Mouse (Mus musculus) mouse embryonic stem cell (cell line): ENCODE data around the gene 2310034G01Rik.

Source experiments
- in situ Hi-C, 2 experiments: fragments of 300-500 bp; cut with MboI; formaldehyde crosslinking; loops; 1 replicate in 1 of 2; 3 replicates in 1 of 2; pipeline ENCODE4 v1.14.3; 2019 to 2020; ENCODE audit warnings: low sequenced_read_pairs in 2 of 2, low pct_unique_long_range_greater_than_20kb in 1 of 2, mixed read lengths in 1 of 2; ENCODE audit not compliant: unreplicated experiment in 1 of 2

The 2310034G01Rik gene

DNA sequence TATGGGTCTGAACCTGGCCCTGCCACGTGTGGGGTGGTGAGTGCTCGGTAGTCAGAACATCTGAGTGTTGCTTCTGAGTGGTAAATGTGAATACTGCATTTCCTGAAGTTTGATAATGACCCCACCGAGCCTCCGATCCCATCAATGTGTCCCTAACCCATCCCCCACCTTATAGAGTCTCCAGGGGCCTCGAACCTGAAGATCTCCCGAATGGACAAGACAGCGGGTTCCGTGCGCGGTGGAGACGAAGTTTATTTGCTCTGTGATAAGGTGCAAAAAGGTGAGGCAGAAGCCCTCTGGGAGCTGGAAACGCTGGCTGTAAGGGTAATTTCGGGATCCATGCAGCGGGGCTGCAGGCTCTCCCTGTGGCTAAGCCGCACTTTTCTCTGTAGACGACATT, 42.3 kb downstream of the 2310034G01Rik start:
- in situ Hi-C loops = loop anchor here in 1 of 2 experiments (10.0 kb wide), 1 partner anchor 173 kb away; the partner anchor contains the start of gene Elovl3

- in situ Hi-C loops = loop anchor here in 1 of 2 experiments (10.0 kb wide), 1 partner anchor 172 kb away; the partner anchor contains the start of gene Elovl3
These were observed 43.3 kb downstream of the 2310034G01Rik start for GRCm38 (mm10) chr19:46306751-46307289.

GRCm38 (mm10) chr19:46306268-46306610, 43.9 kb downstream of the 2310034G01Rik start:
- in situ Hi-C loops = loop anchor here in 1 of 2 experiments (10.0 kb wide), 1 partner anchor 171 kb away; the partner anchor contains the start of gene Elovl3

DNA sequence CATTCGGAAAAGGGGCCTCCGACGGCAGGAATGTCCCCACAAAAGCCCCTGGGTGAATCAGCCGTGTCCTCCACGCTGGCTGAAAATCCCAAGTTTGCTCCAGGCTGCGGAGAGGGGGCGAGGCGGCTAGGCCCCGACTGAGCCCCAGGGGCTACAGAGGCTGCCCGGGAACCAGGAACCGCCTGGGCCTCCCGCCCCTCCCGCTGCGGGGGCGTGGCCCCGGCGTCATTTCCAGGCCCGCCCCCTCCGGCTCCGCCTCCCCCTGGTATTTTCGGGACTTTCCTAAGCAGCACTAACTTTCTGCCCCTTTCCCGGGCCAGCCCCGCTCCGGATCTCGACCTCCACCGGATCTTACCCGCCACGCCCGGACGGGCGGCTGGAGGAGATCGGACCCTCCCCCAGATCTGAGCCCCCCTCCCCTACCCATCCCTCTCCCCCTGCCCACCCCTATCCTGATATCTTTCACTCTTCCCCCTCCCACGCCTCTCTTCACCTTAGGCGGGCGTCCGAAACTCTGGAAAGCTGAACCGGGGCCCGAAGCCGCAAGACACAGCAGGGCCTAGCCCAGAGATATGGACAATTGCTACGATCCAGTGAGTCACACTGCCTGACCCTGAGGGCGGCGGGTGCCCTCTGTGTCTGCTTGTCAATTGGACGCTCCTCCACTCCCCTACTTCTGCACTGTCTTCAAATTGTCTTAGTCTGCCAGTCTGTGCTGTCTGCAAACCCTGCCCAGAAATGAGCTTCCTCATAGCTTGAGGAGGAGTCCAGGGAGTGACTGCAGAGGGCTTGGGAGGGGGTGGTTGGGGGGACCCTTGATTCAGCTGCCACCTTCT, 44.5 kb downstream of the 2310034G01Rik start:
- in situ Hi-C loops = loop anchor here in 1 of 2 experiments (10.0 kb wide), 1 partner anchor 171 kb away; the partner anchor contains the start of gene Elovl3

- in situ Hi-C loops = loop anchor here in 1 of 2 experiments (10.0 kb wide), 1 partner anchor 170 kb away; the partner anchor contains the start of gene Elovl3
These were observed 45.2 kb downstream of the 2310034G01Rik start for GRCm38 (mm10) chr19:46304908-46305333.

GRCm38 (mm10) chr19:46304216-46304841, 45.8 kb downstream of the 2310034G01Rik start, which contains the start of gene Nfkb2:
Gene Nfkb2, plus strand, starts transcription at chr19:46304320.
- in situ Hi-C loops = loop anchor here in 1 of 2 experiments (10.0 kb wide), 1 partner anchor 170 kb away; the partner anchor contains the start of gene Elovl3

DNA sequence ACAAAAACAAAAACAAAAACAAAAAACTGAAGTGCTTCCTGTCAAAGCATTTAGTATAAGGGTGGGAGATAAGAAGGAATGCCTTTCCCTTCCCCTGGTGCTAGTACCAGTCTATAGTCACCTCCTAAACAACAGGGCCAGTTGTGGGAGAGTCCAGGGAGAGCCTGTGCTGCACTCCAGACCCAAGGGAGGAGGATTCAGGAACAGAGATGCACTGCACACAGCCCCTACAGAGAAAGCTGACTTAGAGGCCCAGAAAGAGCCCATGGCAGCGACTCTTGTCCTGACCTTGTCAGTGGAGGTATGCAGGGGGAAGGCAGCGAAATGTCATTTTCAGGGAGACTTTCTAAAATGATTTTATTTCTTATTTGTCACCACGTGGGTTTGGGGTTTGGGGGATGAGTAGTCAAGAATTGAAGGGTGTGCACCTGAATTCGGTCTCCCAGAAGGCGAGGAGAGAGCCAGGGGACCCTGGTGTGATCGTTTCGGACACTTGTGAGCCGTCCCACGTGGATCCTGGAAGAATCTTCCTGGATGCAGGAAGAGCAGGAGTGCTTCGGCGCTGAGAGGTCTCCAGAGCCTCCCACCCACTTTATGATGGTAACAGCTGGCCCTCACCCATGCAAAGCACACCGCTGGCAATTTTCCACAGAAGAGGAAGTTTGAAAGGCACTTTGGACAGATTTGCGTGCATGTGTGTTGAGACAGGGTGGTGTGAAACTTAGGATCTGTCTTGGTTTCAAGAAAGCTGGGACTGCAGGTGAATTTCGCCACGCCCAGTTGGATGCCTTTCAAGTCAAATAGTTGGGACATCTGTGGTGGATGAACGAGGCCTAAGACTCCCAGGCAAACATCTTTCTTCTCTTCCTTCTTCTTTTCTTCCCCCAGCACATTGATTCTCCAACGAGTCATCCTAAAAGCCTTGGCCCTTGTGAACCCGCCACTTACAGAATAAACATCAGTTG, 46.6 kb downstream of the 2310034G01Rik start:
- in situ Hi-C loops = loop anchor here in 1 of 2 experiments (10.0 kb wide), 1 partner anchor 169 kb away; the partner anchor contains the start of gene Elovl3

- in situ Hi-C loops = loop anchor here in 1 of 2 experiments (10.0 kb wide), 1 partner anchor 168 kb away; the partner anchor contains the start of gene Elovl3
These were observed 47.6 kb downstream of the 2310034G01Rik start for GRCm38 (mm10) chr19:46302551-46302950.

GRCm38 (mm10) chr19:46300294-46301045, 49.6 kb downstream of the 2310034G01Rik start:
- in situ Hi-C loops = loop anchor here in 1 of 2 experiments (10.0 kb wide), 1 partner anchor 166 kb away; the partner anchor contains the start of gene Elovl3
